Mouse (Mus musculus): ENCODE data around the gene Tas2r135. TPM values are rescaled to one million over a fixed set of nuclear protein-coding genes. Genes with fewer than 3 reads are reported as not detected.

Tas2r135 gene
- total and polyA plus RNA-seq, 2 experiments: 0.28 TPM; not detected in 1

DNA sequence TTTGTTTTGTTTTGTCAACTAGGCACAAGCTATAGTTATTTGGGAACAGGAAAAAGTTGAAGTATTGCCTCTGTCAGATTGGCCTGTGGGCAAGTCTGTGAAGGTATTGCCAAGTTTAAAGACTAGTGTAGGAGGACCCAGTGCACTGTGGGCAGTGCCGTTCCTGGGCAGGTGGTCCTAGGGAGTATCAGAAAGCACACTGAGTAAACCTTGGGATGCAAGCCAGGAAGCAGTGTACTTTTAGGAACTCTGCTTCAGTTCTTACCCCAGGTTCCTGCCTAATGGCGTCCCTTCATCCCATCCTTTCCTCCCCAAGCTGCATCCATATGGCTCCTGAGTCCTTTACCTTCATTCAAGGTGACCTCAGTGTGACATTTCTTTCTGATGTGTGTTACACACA is 30.1 kb upstream of the Tas2r135 start:
- Histone ChIP-seq H3K36me3 (ENCODE audit: control insufficient read depth, insufficient read depth, low read length) (no peaks in the 10 kb centered on the region), H3K4me3 (ENCODE audit: insufficient read depth, low read depth, low read length) (no peak overlapping the region), H3K4me1 (ENCODE audit: control insufficient read depth, insufficient read depth, low read length) (peaks cover 20% of the 10 kb centered on the region), H3K9ac (ENCODE audit: low read depth, low read length) (no peak overlapping the region), H3K27me3 (ENCODE audit: control insufficient read depth, insufficient read depth, low read length) (no peaks in the 10 kb centered on the region), H3K79me2 (ENCODE audit: control insufficient read depth, insufficient read depth, low read length) (peaks cover 7% of the 10 kb centered on the region; the same call in 1 of the 2 replicates), H3K27ac (replicated peaks; ENCODE audit: insufficient read depth, low read depth, low read length) (peak overlapping the region; percentile 20; the same call in 1 of the 2 replicates)
- WGBS: 57% methylated on average over 2 of the region's 2 CpGs
- TF ChIP-seq POLR2A (IDR thresholded peaks at IDR 0.05; ENCODE audit: extremely low read depth, insufficient read depth, low read length) (no peak), CTCF (IDR thresholded peaks at IDR 0.05; ENCODE audit: low read depth, low read length) (no peak)
- no peak for DNase-seq (ENCODE audit: extremely low read depth, low read depth, low spot score)

DNA sequence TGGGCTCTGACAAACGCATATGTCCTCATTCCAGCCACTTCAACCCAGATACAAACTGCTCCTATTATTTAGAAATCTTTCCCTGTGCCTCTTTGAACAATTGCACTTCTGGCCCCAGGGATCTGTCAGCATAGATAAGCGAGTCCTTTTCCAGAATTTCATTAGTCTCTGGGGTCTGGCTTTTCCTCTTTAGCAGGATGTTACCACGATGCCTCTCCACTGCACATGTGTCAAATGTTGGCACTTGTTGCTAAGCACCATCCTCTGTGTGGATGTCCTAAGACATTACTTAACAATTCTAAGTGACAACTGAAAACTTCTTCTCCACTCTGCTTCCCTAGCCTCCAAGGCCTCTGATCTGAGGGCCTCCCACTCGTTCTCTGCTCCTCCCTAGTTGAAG is 29.2 kb upstream of the Tas2r135 start:
- Histone ChIP-seq H3K4me1 (ENCODE audit: control insufficient read depth, insufficient read depth, low read length) (peaks cover 16% of the 10 kb centered on the region), H3K27me3 (ENCODE audit: control insufficient read depth, insufficient read depth, low read length) (no peaks in the 10 kb centered on the region), H3K79me2 (ENCODE audit: control insufficient read depth, insufficient read depth, low read length) (peaks cover 7% of the 10 kb centered on the region; the same call in 1 of the 2 replicates), H3K36me3 (ENCODE audit: control insufficient read depth, insufficient read depth, low read length) (no peaks in the 10 kb centered on the region), H3K9ac (ENCODE audit: low read depth, low read length) (no peak overlapping the region), H3K4me3 (ENCODE audit: insufficient read depth, low read depth, low read length) (no peak overlapping the region), H3K27ac (replicated peaks; ENCODE audit: insufficient read depth, low read depth, low read length) (peak overlapping the region; percentile 11; the same call in 1 of the 2 replicates)
- no peak for DNase-seq (ENCODE audit: extremely low read depth, low read depth, low spot score)
- WGBS: 67% methylated on average over 4 of the region's 4 CpGs
- no peak for TF ChIP-seq POLR2A (IDR thresholded peaks at IDR 0.05; ENCODE audit: extremely low read depth, insufficient read depth, low read length)
- no peak for TF ChIP-seq CTCF (IDR thresholded peaks at IDR 0.05; ENCODE audit: low read depth, low read length)

DNA sequence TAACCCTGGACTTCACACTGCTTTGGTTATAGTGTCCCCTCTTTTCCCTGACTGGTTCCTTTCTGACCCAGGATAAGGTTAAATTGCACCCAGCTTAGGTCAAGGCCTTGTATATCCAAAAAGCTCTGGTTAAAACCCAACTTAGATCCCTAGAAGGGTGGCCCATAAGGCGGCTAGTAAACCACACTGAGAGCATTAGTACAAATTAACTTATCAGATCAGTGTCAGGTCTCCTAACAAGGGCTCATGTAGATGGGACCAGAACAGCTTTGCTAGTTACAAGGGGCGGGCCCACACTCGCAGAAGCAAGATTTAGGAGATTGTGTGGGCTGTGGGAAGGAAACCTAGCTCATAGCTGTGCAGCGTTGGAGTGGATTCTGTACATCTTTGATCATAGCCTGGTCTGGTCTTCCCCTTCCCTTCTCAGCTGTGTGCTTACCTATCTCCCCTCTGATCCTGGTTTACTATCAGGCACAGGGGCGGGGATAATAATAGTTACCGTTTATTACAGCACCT is 28.7 kb upstream of the Tas2r135 start:
- Histone ChIP-seq H3K4me1 (ENCODE audit: control insufficient read depth, insufficient read depth, low read length) (peaks cover 11% of the 10 kb centered on the region), H3K36me3 (ENCODE audit: control insufficient read depth, insufficient read depth, low read length) (no peaks in the 10 kb centered on the region), H3K27ac (replicated peaks; ENCODE audit: insufficient read depth, low read depth, low read length) (no peak overlapping the region; the same call in 1 of the 2 replicates), H3K4me3 (ENCODE audit: insufficient read depth, low read depth, low read length) (no peak overlapping the region), H3K79me2 (ENCODE audit: control insufficient read depth, insufficient read depth, low read length) (peaks cover 7% of the 10 kb centered on the region; the same call in 1 of the 2 replicates), H3K27me3 (ENCODE audit: control insufficient read depth, insufficient read depth, low read length) (no peaks in the 10 kb centered on the region), H3K9ac (ENCODE audit: low read depth, low read length) (no peak overlapping the region)
- no peak for DNase-seq (ENCODE audit: extremely low read depth, low read depth, low spot score)
- 83% methylated on average over 6 of the region's 6 CpGs for WGBS
- TF ChIP-seq CTCF (IDR thresholded peaks at IDR 0.05; ENCODE audit: low read depth, low read length) (no peak), POLR2A (IDR thresholded peaks at IDR 0.05; ENCODE audit: extremely low read depth, insufficient read depth, low read length) (no peak)

DNA sequence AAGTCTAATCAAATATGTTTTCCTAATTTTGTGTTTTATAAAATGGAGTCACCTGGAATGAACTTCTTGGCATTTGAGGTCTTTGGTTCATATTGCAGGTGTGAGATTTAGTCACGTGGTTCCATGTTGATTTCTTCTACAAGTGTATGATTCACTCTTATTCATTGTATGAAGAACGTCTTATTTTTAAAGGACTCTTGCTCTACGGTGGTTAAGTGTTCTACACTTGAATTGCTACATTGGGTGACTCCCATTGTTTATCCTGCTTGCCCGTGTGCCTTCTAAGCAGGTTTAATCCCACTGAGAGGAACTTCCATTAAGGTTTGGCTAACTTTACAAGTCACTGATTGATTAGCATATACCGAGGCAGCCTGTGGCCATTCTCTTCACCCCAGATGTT is 28.0 kb upstream of the Tas2r135 start:
- Histone ChIP-seq H3K27ac (replicated peaks; ENCODE audit: insufficient read depth, low read depth, low read length) (no peak overlapping the region), H3K79me2 (ENCODE audit: control insufficient read depth, insufficient read depth, low read length) (peaks cover 4% of the 10 kb centered on the region; the same call in 1 of the 2 replicates), H3K27me3 (ENCODE audit: control insufficient read depth, insufficient read depth, low read length) (no peaks in the 10 kb centered on the region), H3K36me3 (ENCODE audit: control insufficient read depth, insufficient read depth, low read length) (no peaks in the 10 kb centered on the region), H3K9ac (ENCODE audit: low read depth, low read length) (no peak overlapping the region), H3K4me1 (ENCODE audit: control insufficient read depth, insufficient read depth, low read length) (peaks cover 9% of the 10 kb centered on the region), H3K4me3 (ENCODE audit: insufficient read depth, low read depth, low read length) (no peak overlapping the region)
- 89% methylated on average over 5 of the region's 5 CpGs for WGBS
- no peak for DNase-seq (ENCODE audit: extremely low read depth, low read depth, low spot score)
- TF ChIP-seq POLR2A (IDR thresholded peaks at IDR 0.05; ENCODE audit: extremely low read depth, insufficient read depth, low read length): no peak
- no peak for TF ChIP-seq CTCF (IDR thresholded peaks at IDR 0.05; ENCODE audit: low read depth, low read length)

DNA sequence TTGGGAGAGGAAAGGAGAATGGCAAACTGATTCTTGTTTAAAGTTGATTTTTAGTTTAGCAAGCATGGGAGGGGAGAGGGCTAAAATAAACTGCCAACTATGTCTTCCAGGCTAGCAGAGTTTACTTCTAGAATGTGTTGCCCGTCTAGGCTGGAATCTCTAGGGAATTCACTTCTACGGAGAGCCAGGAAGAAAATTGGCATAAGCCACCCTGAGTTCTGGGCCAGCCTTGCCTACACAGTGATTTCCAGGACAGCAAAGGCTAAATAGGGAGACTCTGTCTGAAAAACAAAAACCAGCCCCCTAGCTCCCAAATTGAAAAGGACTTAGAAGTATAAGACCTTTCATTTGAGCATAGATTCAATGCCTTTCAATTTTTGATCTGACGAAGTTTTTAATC is 25.7 kb upstream of the Tas2r135 start:
- no peak for TF ChIP-seq POLR2A (IDR thresholded peaks at IDR 0.05; ENCODE audit: extremely low read depth, insufficient read depth, low read length)
- no peak for TF ChIP-seq CTCF (IDR thresholded peaks at IDR 0.05; ENCODE audit: low read depth, low read length)
- Histone ChIP-seq H3K36me3 (ENCODE audit: control insufficient read depth, insufficient read depth, low read length) (no peaks in the 10 kb centered on the region), H3K4me3 (ENCODE audit: insufficient read depth, low read depth, low read length) (no peak overlapping the region), H3K27ac (replicated peaks; ENCODE audit: insufficient read depth, low read depth, low read length) (no peak overlapping the region), H3K4me1 (ENCODE audit: control insufficient read depth, insufficient read depth, low read length) (peaks cover 5% of the 10 kb centered on the region), H3K79me2 (ENCODE audit: control insufficient read depth, insufficient read depth, low read length) (no peaks in the 10 kb centered on the region), H3K27me3 (ENCODE audit: control insufficient read depth, insufficient read depth, low read length) (no peaks in the 10 kb centered on the region), H3K9ac (ENCODE audit: low read depth, low read length) (no peak overlapping the region)
- DNase-seq (ENCODE audit: extremely low read depth, low read depth, low spot score): no peak
- WGBS: 83% methylated on average over 3 of the region's 3 CpGs

DNA sequence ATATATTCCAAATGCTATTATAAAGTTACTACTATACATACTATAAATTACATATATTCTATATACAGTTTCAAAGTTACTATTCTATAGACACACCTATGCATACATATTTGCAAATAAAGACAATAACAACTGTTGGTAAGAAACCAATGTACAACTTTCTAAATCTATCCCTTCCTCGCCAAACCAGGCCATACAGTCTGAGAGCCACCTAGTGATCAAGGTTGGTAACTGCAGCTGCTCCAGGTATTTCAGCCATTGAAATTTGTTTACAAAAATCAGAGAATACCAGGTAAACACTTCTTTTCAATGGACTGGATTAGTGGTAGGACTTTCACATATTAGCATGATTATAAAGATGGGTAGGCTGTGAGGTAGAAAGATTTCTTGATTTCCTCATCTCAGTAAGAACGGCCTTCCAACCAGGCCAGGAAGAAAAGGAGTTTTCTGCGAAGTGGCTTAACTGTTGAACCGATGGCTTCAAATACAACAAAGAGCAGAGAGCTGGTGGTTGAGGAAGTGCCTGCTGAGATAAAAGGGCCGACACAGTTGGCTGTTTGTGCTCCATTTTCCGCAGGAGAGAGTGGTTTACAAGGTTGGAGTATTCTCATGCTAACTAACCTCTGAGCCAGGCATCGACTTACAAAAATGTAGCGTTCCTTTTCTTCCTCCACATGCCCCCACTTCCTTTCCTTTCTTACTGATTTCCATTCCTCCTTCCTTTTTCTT is 24.7 kb upstream of the Tas2r135 start:
- H3K27ac ChIP-seq (replicated peaks; ENCODE audit: insufficient read depth, low read depth, low read length): no peak overlapping the region
- peaks cover 5% of the 10 kb centered on the region for H3K4me1 ChIP-seq (ENCODE audit: control insufficient read depth, insufficient read depth, low read length)
- no peaks in the 10 kb centered on the region for H3K79me2 ChIP-seq (ENCODE audit: control insufficient read depth, insufficient read depth, low read length)
- H3K4me3 ChIP-seq (ENCODE audit: insufficient read depth, low read depth, low read length): no peak overlapping the region
- no peak overlapping the region for H3K9ac ChIP-seq (ENCODE audit: low read depth, low read length)
- WGBS: 43% methylated on average over 8 of the region's 8 CpGs
- peak; percentile 58; the same call in 1 of the 2 replicates for TF ChIP-seq CTCF (IDR thresholded peaks at IDR 0.05; ENCODE audit: low read depth, low read length)
- no peak for TF ChIP-seq POLR2A (IDR thresholded peaks at IDR 0.05; ENCODE audit: extremely low read depth, insufficient read depth, low read length)
- no peaks in the 10 kb centered on the region for H3K27me3 ChIP-seq (ENCODE audit: control insufficient read depth, insufficient read depth, low read length)
- peak; percentile 41 for DNase-seq (ENCODE audit: extremely low read depth, low read depth, low spot score)
- H3K36me3 ChIP-seq (ENCODE audit: control insufficient read depth, insufficient read depth, low read length): no peaks in the 10 kb centered on the region
